Mouse (Mus musculus) CH12.LX (cell line): Measurements from ENCODE around the gene Espn. TPM values are rescaled to one million over a fixed set of nuclear protein-coding genes. Genes with fewer than 3 reads are reported as not detected.

Source experiments
- DNase-seq: peaks from one replicate; pipeline ENCODE4 v3.0.0-alpha.2; 2013; ENCODE audit errors: extremely low read depth
- H3K27ac ChIP-seq: 2 replicates; pipeline ENCODE4 v1.5.1; 2012; ENCODE audit warnings: low read depth, mild to moderate bottlenecking, control low read depth, moderate library complexity; ENCODE audit not compliant: insufficient read depth
- H3K27me3 ChIP-seq: replicated peaks from 2 replicates; pipeline ENCODE3; 2012; ENCODE audit warnings: inconsistent platforms
- H3K36me3 ChIP-seq, 2 experiments: replicated peaks in 1 of 2; 2 replicates each; pipeline versions ENCODE3 to v1.6.1; 2012; ENCODE audit warnings: inconsistent platforms in 1 of 2, low read length in 1 of 2, mild to moderate bottlenecking in 1 of 2, mixed read lengths in 1 of 2, moderate library complexity in 1 of 2; ENCODE audit not compliant: control insufficient read depth in 1 of 2, insufficient read depth in 1 of 2
- H3K4me1 ChIP-seq, 2 experiments: 2 replicates each; pipeline ENCODE4 v1.6.1; 2012; ENCODE audit warnings: inconsistent platforms in 1 of 2, moderate library complexity in 1 of 2; ENCODE audit not compliant: insufficient read depth in 2 of 2, control insufficient read depth in 1 of 2
- H3K4me2 ChIP-seq: 2 replicates; pipeline ENCODE4 v1.6.1; 2012; ENCODE audit warnings: low read depth, mild to moderate bottlenecking, control low read depth; ENCODE audit not compliant: poor library complexity, insufficient read depth, severe bottlenecking
- H3K4me3 ChIP-seq, 3 experiments: fragments of 150-350 bp in 1 of 3; sonication (generic) in 1 of 3; replicated peaks in 1 of 3; 2 replicates each; pipeline versions ENCODE3 to v1.5.1; 2011 to 2012; ENCODE audit warnings: low read depth in 2 of 3, low read length in 2 of 3, mild to moderate bottlenecking in 2 of 3, moderate library complexity in 2 of 3, control low read depth in 1 of 3, improper control_type of control experiment in 1 of 3, inconsistent platforms in 1 of 3, mixed read lengths in 1 of 3; ENCODE audit not compliant: poor library complexity in 1 of 3
- H3K79me2 ChIP-seq: replicated peaks from 2 replicates; pipeline ENCODE4 v1.6.1; 2012; ENCODE audit warnings: mild to moderate bottlenecking, moderate library complexity; ENCODE audit not compliant: control insufficient read depth, poor library complexity, insufficient read depth, severe bottlenecking; ENCODE audit errors: extremely low read depth
- H3K9ac ChIP-seq: 2 replicates; pipeline ENCODE4 v1.6.1; 2012; ENCODE audit warnings: low read depth, mild to moderate bottlenecking, control low read depth, moderate library complexity; ENCODE audit not compliant: insufficient read depth
- H3K9me3 ChIP-seq: replicated peaks from 2 replicates; pipeline ENCODE3; 2012; ENCODE audit warnings: low read length, inconsistent platforms, mixed read lengths
- CHD1 ChIP-seq: IDR thresholded peaks from 2 replicates; pipeline ENCODE4 v1.6.1; 2012; ENCODE audit warnings: low read depth, low read length, improper control_type of control experiment, inconsistent platforms
- CTCF ChIP-seq, 2 experiments: IDR thresholded peaks in 1 of 2; conservative IDR thresholded peaks in 1 of 2; 2 replicates each; pipeline ENCODE4 v1.5.1; 2011 to 2012; ENCODE audit warnings: low read depth in 2 of 2, low read length in 2 of 2, improper control_type of control experiment in 1 of 2, inconsistent platforms in 1 of 2, mild to moderate bottlenecking in 1 of 2, moderate library complexity in 1 of 2
- ETS1 ChIP-seq: conservative IDR thresholded peaks from 2 replicates; pipeline ENCODE4 v1.6.1; 2012; ENCODE audit warnings: low read depth, mild to moderate bottlenecking, inconsistent platforms, low read length, improper control_type of control experiment, moderate library complexity
- HCFC1 ChIP-seq: IDR thresholded peaks from 2 replicates; pipeline ENCODE4 v1.6.1; 2012; ENCODE audit warnings: low read depth, mild to moderate bottlenecking, inconsistent platforms, low read length, improper control_type of control experiment
- KAT2A ChIP-seq: IDR thresholded peaks from 2 replicates; pipeline ENCODE4 v1.6.1; 2012; ENCODE audit warnings: low read length, improper control_type of control experiment, inconsistent platforms; ENCODE audit not compliant: insufficient replicate concordance
- MAFK ChIP-seq: IDR thresholded peaks from 2 replicates; pipeline ENCODE4 v1.6.1; 2011; ENCODE audit warnings: low read length, improper control_type of control experiment; ENCODE audit not compliant: insufficient replicate concordance
- MAX ChIP-seq: IDR thresholded peaks from 2 replicates; pipeline ENCODE4 v1.6.1; 2011; ENCODE audit warnings: low read length, improper control_type of control experiment
- MEF2A ChIP-seq: IDR thresholded peaks from 2 replicates; pipeline ENCODE4 v1.6.1; 2014; ENCODE audit warnings: low read depth, mild to moderate bottlenecking, inconsistent platforms, low read length, improper control_type of control experiment, borderline replicate concordance
- MXI1 ChIP-seq: IDR thresholded peaks from 2 replicates; pipeline ENCODE4 v1.6.1; 2011; ENCODE audit warnings: mild to moderate bottlenecking, low read depth, low read length, improper control_type of control experiment
- MYC ChIP-seq: IDR thresholded peaks from 2 replicates; pipeline ENCODE4 v1.6.1; 2011; ENCODE audit warnings: low read depth, mild to moderate bottlenecking, improper control_type of control experiment, low read length
- NELFE ChIP-seq: IDR thresholded peaks from 2 replicates; pipeline ENCODE4 v1.6.1; 2011; ENCODE audit warnings: low read depth, low read length, improper control_type of control experiment
- NRF1 ChIP-seq: IDR thresholded peaks from 2 replicates; pipeline ENCODE4 v1.6.1; 2014; ENCODE audit warnings: low read depth, mild to moderate bottlenecking, inconsistent platforms, low read length, improper control_type of control experiment, moderate library complexity
- POLR2A ChIP-seq: IDR thresholded peaks from 2 replicates; pipeline ENCODE4 v1.6.1; 2011; ENCODE audit warnings: low read depth, mild to moderate bottlenecking, improper control_type of control experiment, low read length
- POLR2AphosphoS2 ChIP-seq: IDR thresholded peaks from 2 replicates; pipeline ENCODE4 v1.6.1; 2011; ENCODE audit warnings: low read depth, low read length, improper control_type of control experiment
- SIN3A ChIP-seq: IDR thresholded peaks from 2 replicates; pipeline ENCODE4 v1.6.1; 2012; ENCODE audit warnings: low read length, improper control_type of control experiment, inconsistent platforms
- SMC3 ChIP-seq: IDR thresholded peaks from 2 replicates; pipeline ENCODE4 v1.6.1; 2011; ENCODE audit warnings: low read depth, low read length, improper control_type of control experiment
- TBP ChIP-seq: conservative IDR thresholded peaks from 2 replicates; pipeline ENCODE4 v1.6.1; 2011; ENCODE audit warnings: low read depth, low read length, improper control_type of control experiment
- USF1 ChIP-seq: IDR thresholded peaks from 2 replicates; pipeline ENCODE4 v1.6.1; 2014; ENCODE audit warnings: low read depth, mild to moderate bottlenecking, inconsistent platforms, low read length, improper control_type of control experiment
- USF2 ChIP-seq: conservative IDR thresholded peaks from 2 replicates; pipeline ENCODE4 v1.6.1; 2011; ENCODE audit warnings: low read depth, low read length, improper control_type of control experiment
- ZMIZ1 ChIP-seq: IDR thresholded peaks from 2 replicates; pipeline ENCODE4 v1.6.1; 2012; ENCODE audit warnings: low read depth, mild to moderate bottlenecking, inconsistent platforms, low read length, improper control_type of control experiment
- dilution Hi-C: fragments of 300-500 bp; cut with MboI; formaldehyde crosslinking; loops from 2 replicates; pipeline ENCODE4 v1.14.3; 2020; ENCODE audit warnings: low sequenced_read_pairs; ENCODE audit not compliant: extremely low pct_unique_long_range_greater_than_20kb, extremely low pct_ligation_motif_present
- in situ Hi-C: fragments of 300-500 bp; cut with MboI; formaldehyde crosslinking; loops from 3 replicates; pipeline ENCODE4 v1.14.3; 2019; ENCODE audit warnings: low sequenced_read_pairs, low pct_ligation_motif_present, low pct_unique_long_range_greater_than_20kb, mixed read lengths
- polyA plus RNA-seq: library from polyadenylated mRNA; unstranded; fragments of >175 nt; gene quantifications from 2 replicates; pipeline ENCODE4 v1.2.1, GENCODE M21; 2012; ENCODE audit warnings: low read depth; ENCODE audit not compliant: insufficient read length
- total RNA-seq, 2 experiments: library from RNA; depleted of rRNA; stranded (reverse); fragments of 300-350 nt in 1 of 2; fragments of >200 nt in 1 of 2; gene quantifications; 2 replicates each; pipeline ENCODE4 v1.2.3; 2012 to 2014

Gene Espn
- total and polyA plus RNA-seq, 3 experiments = 0.25 TPM; not detected in 2

GRCm38 (mm10) chr4:152094233-152094632, 57.9 kb downstream of the Espn start:
- H3K27me3 ChIP-seq = peaks cover 76% of the 10 kb centered on the region
- dilution Hi-C loops = no loop called here
- in situ Hi-C loops = no loop called here
- H3K27ac ChIP-seq = no peak overlapping the region
- H3K4me3 ChIP-seq = no peak overlapping the region
- H3K79me2 ChIP-seq = no peaks in the 10 kb centered on the region
- no peaks in the 10 kb centered on the region for H3K36me3 ChIP-seq
- H3K9ac ChIP-seq = no peak overlapping the region
- H3K9me3 ChIP-seq = no peaks in the 10 kb centered on the region
- no peak overlapping the region for H3K4me2 ChIP-seq
- H3K4me1 ChIP-seq = peaks cover 10 to 13% of the 10 kb centered on the region in 2 experiments
- TF ChIP-seq USF2 (no peak), KAT2A (no peak), MAFK (no peak), SMC3 (no peak), MXI1 (no peak), TBP (no peak), NELFE (no peak), ETS1 (no peak)
- no peak for DNase-seq

GRCm38 (mm10) chr4:152092751-152093293, 59.3 kb downstream of the Espn start:
- peaks cover 10 to 13% of the 10 kb centered on the region in 2 experiments for H3K4me1 ChIP-seq
- TF ChIP-seq MAX = no peak
- TF ChIP-seq MAFK = no peak
- no peak for TF ChIP-seq SMC3
- TF ChIP-seq KAT2A = no peak
- TF ChIP-seq SIN3A = no peak
- no peak for TF ChIP-seq ZMIZ1
- TF ChIP-seq TBP = no peak
- TF ChIP-seq MEF2A = no peak
- no peak overlapping the region for H3K4me2 ChIP-seq

GRCm38 (mm10) chr4:152090191-152090590, 62.0 kb downstream of the Espn start:
- no peak overlapping the region for H3K4me2 ChIP-seq
- no peaks in the 10 kb centered on the region for H3K79me2 ChIP-seq
- dilution Hi-C loops (no loop called here), in situ Hi-C loops (no loop called here)
- peaks cover 84% of the 10 kb centered on the region for H3K27me3 ChIP-seq
- TF ChIP-seq HCFC1 (no peak), CTCF (conservative IDR thresholded peaks at IDR 0.05 in 1 of 2, IDR thresholded peaks at IDR 0.05 in 1 of 2; ENCODE audit: low read depth in 2 of 2, low read length in 2 of 2) (no peak), MEF2A (no peak), CHD1 (no peak), MXI1 (no peak), NRF1 (no peak), POLR2A (no peak), SMC3 (no peak), SIN3A (no peak), POLR2AphosphoS2 (no peak), USF1 (no peak), MYC (no peak)
- no peaks in the 10 kb centered on the region for H3K36me3 ChIP-seq
- DNase-seq = no peak
- H3K9ac ChIP-seq = no peak overlapping the region
- no peak overlapping the region for H3K4me3 ChIP-seq
- H3K27ac ChIP-seq = no peak overlapping the region
- H3K9me3 ChIP-seq = peaks cover 6% of the 10 kb centered on the region
- H3K4me1 ChIP-seq = peaks cover 15 to 19% of the 10 kb centered on the region in 2 experiments

More at GRCm38 (mm10) chr4:152092751-152093293, 59.3 kb downstream of the Espn start:
- H3K27me3 ChIP-seq = peaks cover 78% of the 10 kb centered on the region
- no peak overlapping the region for H3K4me3 ChIP-seq
- H3K9ac ChIP-seq = no peak overlapping the region
- H3K27ac ChIP-seq = no peak overlapping the region
- no peaks in the 10 kb centered on the region for H3K36me3 ChIP-seq
- H3K79me2 ChIP-seq = no peaks in the 10 kb centered on the region
- in situ Hi-C loops = no loop called here
- dilution Hi-C loops = no loop called here
- H3K9me3 ChIP-seq = no peaks in the 10 kb centered on the region
- no peak for DNase-seq
